Mouse (Mus musculus): ENCODE data around the gene Grm5.

DNA sequence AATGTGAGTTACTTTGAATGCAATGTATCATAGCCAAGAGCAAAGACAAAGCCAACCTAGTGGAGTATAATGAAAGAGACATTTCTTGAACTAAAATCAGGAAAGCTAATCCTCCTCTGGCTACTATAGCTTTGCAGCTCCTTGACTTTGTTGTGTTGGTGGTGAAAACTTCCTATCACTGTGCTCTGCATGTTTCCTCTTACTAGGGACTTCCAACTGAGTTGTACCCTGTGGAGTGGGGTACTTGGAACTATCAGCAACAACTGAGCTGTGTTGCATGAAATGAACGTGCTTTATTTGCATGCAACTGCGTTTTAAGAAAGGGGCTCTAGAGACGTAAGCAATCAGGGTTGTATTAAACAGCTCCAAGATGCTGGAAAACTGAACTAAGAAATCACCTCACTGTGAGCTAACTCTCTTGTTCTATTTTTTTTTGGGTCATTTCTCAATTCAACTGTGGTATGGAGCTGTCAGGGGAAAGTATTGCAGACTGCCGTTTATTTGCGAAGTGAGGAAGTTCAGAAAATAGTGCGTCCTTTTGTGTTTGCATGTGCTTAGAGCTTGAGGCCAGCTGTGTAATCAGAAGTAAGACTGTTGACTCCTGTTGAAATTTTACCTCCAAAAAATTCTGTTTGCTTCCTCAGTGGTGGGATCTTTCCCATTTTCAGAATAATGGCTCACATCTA, 532.9 kb downstream of the Grm5 start:
- TF ChIP-seq CTCF (IDR thresholded peaks at IDR 0.05; ENCODE audit: borderline replicate concordance, control insufficient read depth, extremely low read depth, insufficient read depth, low read length, poor library complexity) (no peak), POLR2A (IDR thresholded peaks at IDR 0.05; ENCODE audit: control insufficient read depth, extremely low read depth, insufficient read depth, low read length, poor library complexity) (no peak)

All from thymus, adult 2 months (tissue).